Mouse (Mus musculus) layer of hippocampus, adult 8-10 months (tissue): ENCODE measurements around the gene Trappc6a. TPM values are rescaled to one million over a fixed set of nuclear protein-coding genes. Genes with fewer than 3 reads are reported as not detected.

Experiments used
- DNase-seq, 2 experiments: peaks; one replicate each; pipeline ENCODE4 v3.0.0; 2022; ENCODE audit warnings: low spot score in 2 of 2
- total RNA-seq, 4 experiments: library from RNA; stranded (reverse); gene quantifications; 2 replicates each; pipeline ENCODE4 v1.2.4; 2022

Gene Trappc6a
- total RNA-seq, 4 experiments from 2014 or later: 17.1 to 25.2 (median 21.6) TPM

GRCm38 (mm10) chr7:19560491-19561260, 52.5 kb downstream of the Trappc6a start:
- no peak for DNase-seq

GRCm38 (mm10) chr7:19561431-19561764, 53.2 kb downstream of the Trappc6a start:
- no peak for DNase-seq

GRCm38 (mm10) chr7:19561765-19562642, 53.8 kb downstream of the Trappc6a start:
- peak; percentile 73 to 86 for DNase-seq

- no peak for DNase-seq
Observed at GRCm38 (mm10) chr7:19562643-19563410, 54.6 kb downstream of the Trappc6a start, which contains the start of gene Ppp1r37. Gene Ppp1r37, minus strand, starts transcription at chr7:19563076.

DNA sequence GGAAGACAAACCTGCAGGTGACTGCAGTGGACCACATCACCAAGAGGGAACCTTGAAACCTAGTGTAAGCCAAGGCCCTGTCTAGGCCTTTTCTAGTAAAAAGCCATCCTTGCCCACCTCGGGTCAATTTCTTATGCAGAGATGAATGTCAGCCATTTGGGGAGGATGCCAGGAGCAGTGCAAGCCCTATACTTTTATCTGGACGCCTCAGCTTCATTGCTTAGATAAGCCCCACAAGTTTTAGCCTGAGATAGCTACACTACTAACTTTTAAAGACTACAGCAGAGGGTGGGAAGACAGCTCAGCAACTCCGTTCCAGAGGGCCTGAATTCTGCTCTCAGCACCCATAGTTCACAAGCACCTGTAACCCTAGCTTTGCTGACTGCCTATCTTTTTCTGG, 55.7 kb downstream of the Trappc6a start:
- no peak for DNase-seq

DNA sequence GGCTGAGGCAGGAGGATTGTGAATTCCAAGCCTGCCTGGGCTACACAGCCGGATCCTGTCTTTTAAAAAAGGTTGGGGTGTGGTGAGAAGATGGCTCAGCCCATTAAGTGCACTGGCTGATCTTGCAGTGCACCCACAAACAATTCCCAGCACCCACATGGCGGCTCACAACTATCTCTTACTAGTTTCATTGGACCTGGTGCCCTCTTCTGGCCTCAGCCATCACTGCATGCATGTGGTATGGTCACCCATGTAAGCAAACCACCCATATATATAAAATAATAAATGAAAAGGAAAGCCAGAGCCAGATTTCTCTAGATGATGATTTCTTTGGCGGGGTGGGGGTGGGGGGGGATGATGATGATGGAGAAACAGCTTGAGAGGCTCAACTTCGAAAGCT, 56.3 kb downstream of the Trappc6a start:
- no peak for DNase-seq

Other genes starting within 250 kb of the Trappc6a start
- gene Vasp, start 236.6 kb upstream of the Trappc6a start, total RNA-seq: 10 to 100 TPM; 17.4 to 26.8 (median 19.5) TPM
- gene Ppm1n, start 228.3 kb upstream of the Trappc6a start, total RNA-seq: under 1 TPM in 1 of 4 experiments, not detected in 3; 0.28 TPM
- 10 to 100 TPM; 76.6 to 96.7 (median 85.4) TPM for gene Rtn2, start 225.8 kb upstream of the Trappc6a start, total RNA-seq
- gene Fosb, start 198.3 kb upstream of the Trappc6a start, total RNA-seq: 10 to 100 TPM in 3 of 4 experiments, 1 to 10 TPM in 1; 5.4 to 13.8 (median 10.7) TPM
- 10 to 100 TPM; 41.9 to 47.8 (median 43.2) TPM for gene Ercc1, start 163.6 kb upstream of the Trappc6a start, total RNA-seq
- gene Cd3eap, start 148.9 kb upstream of the Trappc6a start, total RNA-seq: 10 to 100 TPM; 18.3 to 20.2 (median 19.0) TPM
- gene Ppp1r13l, start 148.6 kb upstream of the Trappc6a start, total RNA-seq: 1 to 10 TPM; 5.7 to 9.2 (median 8.1) TPM
- 10 to 100 TPM; 36.0 to 41.5 (median 37.7) TPM for gene Ercc2, start 126.4 kb upstream of the Trappc6a start, total RNA-seq
- gene Klc3, start 104.3 kb upstream of the Trappc6a start, total RNA-seq: 1 to 10 TPM; 3.7 to 8.4 (median 6.9) TPM
- gene Ckm, start 103.6 kb upstream of the Trappc6a start, total RNA-seq: 1 to 10 TPM in 1 of 4 experiments, under 1 TPM in 1, not detected in 2; 0.18 to 4.8 TPM
- gene Mark4, start 49.6 kb upstream of the Trappc6a start, total RNA-seq: 100 to 1,000 TPM in 1 of 4 experiments, 10 to 100 TPM in 3; 87.6 to 103 (median 95.0) TPM
- under 1 TPM; 0.08 to 0.41 (median 0.38) TPM for gene Exoc3l2, start 45.1 kb upstream of the Trappc6a start, total RNA-seq
- gene Bloc1s3, start within 50 bp of the Trappc6a start, total RNA-seq: 1 to 10 TPM; 4.7 to 6.7 (median 5.9) TPM
- gene Nkpd1, start 9.4 kb downstream of the Trappc6a start, total RNA-seq: under 1 TPM; 0.39 to 0.86 (median 0.77) TPM
- 100 to 1,000 TPM in 2 of 4 experiments, 10 to 100 TPM in 2; 97.7 to 120 (median 108) TPM for gene Ppp1r37, start 54.7 kb downstream of the Trappc6a start, total RNA-seq
- gene Zfp296, start 68.9 kb downstream of the Trappc6a start, total RNA-seq: 1 to 10 TPM in 2 of 4 experiments, under 1 TPM in 2; 0.90 to 1.3 (median 1.0) TPM
- gene Gemin7, start 69.2 kb downstream of the Trappc6a start, total RNA-seq: 10 to 100 TPM; 43.4 to 54.4 (median 49.2) TPM
- 100 to 1,000 TPM in 2 of 4 experiments, 10 to 100 TPM in 2; 96.9 to 109 (median 101) TPM for gene Clasrp, start 96.1 kb downstream of the Trappc6a start, total RNA-seq
- gene Relb, start 121.0 kb downstream of the Trappc6a start, total RNA-seq: 10 to 100 TPM in 2 of 4 experiments, 1 to 10 TPM in 2; 8.3 to 11.2 (median 10.5) TPM
- gene Clptm1, start 156.6 kb downstream of the Trappc6a start, total RNA-seq: 100 to 1,000 TPM; 140 to 150 (median 146) TPM
- under 1 TPM in 1 of 4 experiments, not detected in 3; 0.66 TPM for gene Apoc2, start 169.5 kb downstream of the Trappc6a start, total RNA-seq
- gene Gm44805, start 173.0 kb downstream of the Trappc6a start, total RNA-seq: not detected
- gene Apoc4, start 173.1 kb downstream of the Trappc6a start, total RNA-seq: 1 to 10 TPM in 1 of 4 experiments, not detected in 3; 1.2 TPM
- 10 to 100 TPM in 1 of 4 experiments, 1 to 10 TPM in 3; 5.3 to 10.7 (median 6.0) TPM for gene Apoc1, start 184.3 kb downstream of the Trappc6a start, total RNA-seq
- gene Apoe, start 190.8 kb downstream of the Trappc6a start, total RNA-seq: 1,000 to 10,000 TPM; 1,861 to 4,366 (median 2,827) TPM
- 100 to 1,000 TPM; 104 to 112 (median 109) TPM for gene Tomm40, start 207.0 kb downstream of the Trappc6a start, total RNA-seq
- 1 to 10 TPM; 5.7 to 8.2 (median 7.0) TPM for gene Nectin2, start 242.1 kb downstream of the Trappc6a start, total RNA-seq